Mouse (Mus musculus): ENCODE measurements around the gene Gm20388. TPM values are rescaled to one million over a fixed set of nuclear protein-coding genes. Genes with fewer than 3 reads are reported as not detected.

Gm20388 gene
- total RNA-seq, 2 experiments from 2014 or later: 11.4 to 18.1 TPM

GRCm38 (mm10) chr8:122927841-122928240 lies 3017.2 kb downstream of the Gm20388 start:
- ATAC-seq (replicated peaks; ENCODE audit: low FRiP score, low TSS enrichment, poor library complexity, severe bottlenecking): no peak

GRCm38 (mm10) chr8:122928631-122929224 lies 3018.1 kb downstream of the Gm20388 start:
- no peak for ATAC-seq (replicated peaks; ENCODE audit: low FRiP score, low TSS enrichment, poor library complexity, severe bottlenecking)

GRCm38 (mm10) chr8:122931834-122932560 lies 3021.4 kb downstream of the Gm20388 start:
- ATAC-seq (replicated peaks; ENCODE audit: low FRiP score, low TSS enrichment, poor library complexity, severe bottlenecking): peak; percentile 59

- no peak for ATAC-seq (replicated peaks; ENCODE audit: low FRiP score, low TSS enrichment, poor library complexity, severe bottlenecking)
Observed at GRCm38 (mm10) chr8:122932561-122932959, 3021.9 kb downstream of the Gm20388 start.

- ATAC-seq (replicated peaks; ENCODE audit: low FRiP score, low TSS enrichment, poor library complexity, severe bottlenecking): no peak
Observed at GRCm38 (mm10) chr8:122933973-122934372, 3023.3 kb downstream of the Gm20388 start.

- no peak for ATAC-seq (replicated peaks; ENCODE audit: low FRiP score, low TSS enrichment, poor library complexity, severe bottlenecking)
Observed at GRCm38 (mm10) chr8:122935118-122935517, 3024.5 kb downstream of the Gm20388 start.

GRCm38 (mm10) chr8:122935912-122936311 lies 3025.3 kb downstream of the Gm20388 start:
- peak; percentile 50; the same call in 1 of the 2 replicates for ATAC-seq (replicated peaks; ENCODE audit: low FRiP score, low TSS enrichment, poor library complexity, severe bottlenecking)

- no peak for ATAC-seq (replicated peaks; ENCODE audit: low FRiP score, low TSS enrichment, poor library complexity, severe bottlenecking)
Observed at GRCm38 (mm10) chr8:122937545-122938053, 3027.0 kb downstream of the Gm20388 start.

GRCm38 (mm10) chr8:122938170-122938569 lies 3027.5 kb downstream of the Gm20388 start:
- ATAC-seq (replicated peaks; ENCODE audit: low FRiP score, low TSS enrichment, poor library complexity, severe bottlenecking): no peak

GRCm38 (mm10) chr8:122938591-122938990 lies 3027.9 kb downstream of the Gm20388 start:
- ATAC-seq (replicated peaks; ENCODE audit: low FRiP score, low TSS enrichment, poor library complexity, severe bottlenecking): no peak

GRCm38 (mm10) chr8:122942803-122943713 lies 3032.4 kb downstream of the Gm20388 start:
- no peak for ATAC-seq (replicated peaks; ENCODE audit: low FRiP score, low TSS enrichment, poor library complexity, severe bottlenecking)

GRCm38 (mm10) chr8:122945775-122946174 lies 3035.1 kb downstream of the Gm20388 start:
- ATAC-seq (replicated peaks; ENCODE audit: low FRiP score, low TSS enrichment, poor library complexity, severe bottlenecking): no peak

- ATAC-seq (replicated peaks; ENCODE audit: low FRiP score, low TSS enrichment, poor library complexity, severe bottlenecking): no peak
Observed at GRCm38 (mm10) chr8:122949701-122950100, 3039.1 kb downstream of the Gm20388 start.

GRCm38 (mm10) chr8:122951456-122951855 lies 3040.8 kb downstream of the Gm20388 start:
- ATAC-seq (replicated peaks; ENCODE audit: low FRiP score, low TSS enrichment, poor library complexity, severe bottlenecking): no peak

- no peak for ATAC-seq (replicated peaks; ENCODE audit: low FRiP score, low TSS enrichment, poor library complexity, severe bottlenecking)
Observed at GRCm38 (mm10) chr8:122953028-122953427, 3042.4 kb downstream of the Gm20388 start.

- ATAC-seq (replicated peaks; ENCODE audit: low FRiP score, low TSS enrichment, poor library complexity, severe bottlenecking): peak; percentile 50; the same call in 1 of the 2 replicates
Observed at GRCm38 (mm10) chr8:122954090-122954799, 3043.6 kb downstream of the Gm20388 start.

- 0 out of 2 replicates have a peak, but pooled peaks have one; percentile 21 for ATAC-seq (replicated peaks; ENCODE audit: low FRiP score, low TSS enrichment, poor library complexity, severe bottlenecking)
Observed at GRCm38 (mm10) chr8:122955195-122955594, 3044.6 kb downstream of the Gm20388 start.

GRCm38 (mm10) chr8:122955997-122956396 lies 3045.4 kb downstream of the Gm20388 start:
- peak; percentile 53 for ATAC-seq (replicated peaks; ENCODE audit: low FRiP score, low TSS enrichment, poor library complexity, severe bottlenecking)

- no peak for ATAC-seq (replicated peaks; ENCODE audit: low FRiP score, low TSS enrichment, poor library complexity, severe bottlenecking)
Observed at GRCm38 (mm10) chr8:122960323-122960722, 3049.7 kb downstream of the Gm20388 start.

Measured in megakaryocyte-erythroid progenitor cell, adult 5-6 weeks (primary cell).